In genomic region chr16:21441012-21441411, GRCm38 (mm10) we compare ENCODE assay signal across 19 mouse cellular contexts. TPM values are rescaled to one million over a fixed set of nuclear protein-coding genes. Genes with fewer than 3 reads are reported as not detected.
A peak's percentile ranks its signal among the peaks of the same experiment; 100 is the strongest.
DNase-seq lines count a peak whose midpoint lies in the region; ATAC-seq and TF ChIP-seq lines count a peak whose summit lies in the region.
"Had no signal": no experiment of that assay in that cellular context is flagged by ENCODE, and none has a peak within 500 bp of the region (broad histone marks: within the 10 kb centered on the region; RNA-seq: fewer than 3 reads in every experiment).

No protein-coding gene starts in this region.

- peaks cover 3% of the 10 kb centered on the region; the same call in 1 of the 2 replicates for H3K4me1 ChIP-seq in intestine, embryonic 14.5 days (replicated peaks; ENCODE audit: control insufficient read depth, insufficient read depth, low read length)
- H3K4me1 ChIP-seq in intestine, postnatal 0 days (replicated peaks; ENCODE audit: control insufficient read depth, insufficient read depth, low read length), result no peaks in the 10 kb centered on the region
- H3K4me1 ChIP-seq in embryonic facial prominence, embryonic 13.5 days, result peaks cover 43% of the 10 kb centered on the region
- peaks cover 16% of the 10 kb centered on the region for H3K4me1 ChIP-seq in limb, embryonic 14.5 days (ENCODE audit: control insufficient read depth, insufficient read depth, low read length)
- peaks cover 7% of the 10 kb centered on the region for H3K4me1 ChIP-seq in heart, embryonic 11.5 days (ENCODE audit: control insufficient read depth, insufficient read depth, low read length)
- H3K4me1 ChIP-seq in cerebellum, adult 2 months (ENCODE audit: control insufficient read depth, insufficient read depth, low read length), result no peaks in the 10 kb centered on the region
- H3K4me1 ChIP-seq: hindbrain, embryonic 15.5 days had no signal

- no peak for TF ChIP-seq POLR2A in limb, embryonic 14.5 days (IDR thresholded peaks at IDR 0.05; ENCODE audit: borderline replicate concordance, extremely low read depth, insufficient read depth, insufficient read length)
- TF ChIP-seq POLR2A in cerebellum, adult 2 months (IDR thresholded peaks at IDR 0.05; ENCODE audit: borderline replicate concordance, insufficient read depth, low read length), result no peak

- intact Hi-C loops in gastrocnemius, postnatal 14 days (cut with DNase I; ENCODE audit: low total_unique reads), result no loop called here

- no peaks in the 10 kb centered on the region for H3K27me3 ChIP-seq in intestine, embryonic 14.5 days (replicated peaks; ENCODE audit: control insufficient read depth, insufficient read depth, low read length)
- no peaks in the 10 kb centered on the region for H3K27me3 ChIP-seq in intestine, postnatal 0 days (replicated peaks; ENCODE audit: control insufficient read depth, insufficient read depth, low read length)
- no peaks in the 10 kb centered on the region for H3K27me3 ChIP-seq in embryonic facial prominence, embryonic 13.5 days
- no peaks in the 10 kb centered on the region for H3K27me3 ChIP-seq in limb, embryonic 14.5 days (ENCODE audit: control insufficient read depth, insufficient read depth, low read length)
- H3K27me3 ChIP-seq in heart, embryonic 11.5 days (ENCODE audit: control insufficient read depth, insufficient read depth, low read length), result no peaks in the 10 kb centered on the region
- H3K27me3 ChIP-seq in cerebellum, adult 2 months (ENCODE audit: control insufficient read depth, insufficient read depth, low read length), result no peaks in the 10 kb centered on the region
- H3K27me3 ChIP-seq: heart, embryonic 12.5 days; hindbrain, embryonic 15.5 days had no signal

- 0 out of 2 replicates have a peak, but pooled peaks cover 5% of the 10 kb centered on the region for H3K36me3 ChIP-seq in intestine, embryonic 14.5 days (ENCODE audit: control insufficient read depth, insufficient read depth, low read length)
- H3K36me3 ChIP-seq in intestine, postnatal 0 days (ENCODE audit: control insufficient read depth, insufficient read depth), result peaks cover 26% of the 10 kb centered on the region
- peaks cover 9% of the 10 kb centered on the region; the same call in 1 of the 2 replicates for H3K36me3 ChIP-seq in embryonic facial prominence, embryonic 13.5 days
- peaks cover 20% of the 10 kb centered on the region for H3K36me3 ChIP-seq in limb, embryonic 14.5 days (ENCODE audit: control insufficient read depth, insufficient read depth, low read length)
- no peaks in the 10 kb centered on the region for H3K36me3 ChIP-seq in heart, embryonic 11.5 days (ENCODE audit: control insufficient read depth, insufficient read depth, low read length)

- no peak for ATAC-seq in intestine, embryonic 14.5 days (replicated peaks; ENCODE audit: low FRiP score, low TSS enrichment, low read depth)
- ATAC-seq in intestine, postnatal 0 days, result no peak
- no peak; the same call in 1 of the 2 replicates for ATAC-seq in embryonic facial prominence, embryonic 13.5 days (ENCODE audit: insufficient number of reproducible peaks, insufficient read depth, low FRiP score, low TSS enrichment, low read depth)
- ATAC-seq in limb, embryonic 14.5 days (ENCODE audit: low FRiP score, low read depth), result peak; percentile 53; the same call in 1 of the 2 replicates
- no peak for ATAC-seq in heart, embryonic 11.5 days (replicated peaks; ENCODE audit: insufficient number of reproducible peaks, low FRiP score, low TSS enrichment)
- ATAC-seq: forebrain, embryonic 14.5 days; inflammation-experienced regulatory T-cells, adult 6 months had no signal

- H3K27ac ChIP-seq in intestine, embryonic 14.5 days (ENCODE audit: low read depth), result peak overlapping the region; percentile 33; the same call in 1 of the 2 replicates
- H3K27ac ChIP-seq in intestine, postnatal 0 days (ENCODE audit: low read depth, low read length), result no peak overlapping the region
- peak overlapping the region; percentile 39; the same call in 1 of the 2 replicates for H3K27ac ChIP-seq in embryonic facial prominence, embryonic 13.5 days
- 0 out of 2 replicates have a peak overlapping the region, but pooled peaks have one; percentile 15 for H3K27ac ChIP-seq in limb, embryonic 14.5 days (replicated peaks; ENCODE audit: low read depth, low read length)
- no peak overlapping the region for H3K27ac ChIP-seq in heart, embryonic 11.5 days (ENCODE audit: low read depth, low read length)
- no peak overlapping the region for H3K27ac ChIP-seq in cerebellum, adult 2 months (ENCODE audit: insufficient read depth, low read length)
- H3K27ac ChIP-seq: forebrain, embryonic 10.5 days; heart, adult 2 months; hindbrain, embryonic 15.5 days had no signal

- H3K9me3 ChIP-seq in intestine, embryonic 14.5 days (ENCODE audit: control insufficient read depth, low read length), result no peaks in the 10 kb centered on the region
- no peaks in the 10 kb centered on the region for H3K9me3 ChIP-seq in intestine, postnatal 0 days (ENCODE audit: control insufficient read depth)
- no peaks in the 10 kb centered on the region for H3K9me3 ChIP-seq in embryonic facial prominence, embryonic 13.5 days
- H3K9me3 ChIP-seq in limb, embryonic 14.5 days (ENCODE audit: control insufficient read depth, low read length), result no peaks in the 10 kb centered on the region
- H3K9me3 ChIP-seq in heart, embryonic 11.5 days (replicated peaks; ENCODE audit: control insufficient read depth, low read length), result no peaks in the 10 kb centered on the region
- H3K9me3 ChIP-seq: forebrain, embryonic 10.5 days; heart, embryonic 12.5 days; hindbrain, embryonic 15.5 days had no signal

- TF ChIP-seq CTCF in intestine, postnatal 0 days (IDR thresholded peaks at IDR 0.05; ENCODE audit: low read depth), result no peak
- no peak for TF ChIP-seq CTCF in cerebellum, adult 2 months (IDR thresholded peaks at IDR 0.05; ENCODE audit: borderline replicate concordance, insufficient read depth, low read depth, low read length)

- no peak for DNase-seq in intestine, embryonic 14.5 days (ENCODE audit: low spot score)
- peak; percentile 18 for DNase-seq in adipocyte (ENCODE audit: low spot score)
- no peak for DNase-seq in limb, embryonic 14.5 days (ENCODE audit: low spot score)
- DNase-seq in gastrocnemius, postnatal 14 days, result no peak
- DNase-seq in cerebellum, adult 2 months, result no peak
- DNase-seq: adrenal gland, postnatal 14 days; cerebellum, adult 11-12 months; cerebellum, postnatal 10 days; gastrocnemius, postnatal 10 days; heart, adult 2 months had no signal

- no peak overlapping the region for H3K4me2 ChIP-seq in intestine, embryonic 14.5 days (ENCODE audit: low read length)
- H3K4me2 ChIP-seq in intestine, postnatal 0 days (replicated peaks; ENCODE audit: low read depth), result no peak overlapping the region
- H3K4me2 ChIP-seq in embryonic facial prominence, embryonic 13.5 days, result no peak overlapping the region
- H3K4me2 ChIP-seq in limb, embryonic 14.5 days (replicated peaks; ENCODE audit: low read depth, low read length, severe bottlenecking), result no peak overlapping the region
- no peak overlapping the region for H3K4me2 ChIP-seq in heart, embryonic 11.5 days
- H3K4me2 ChIP-seq: heart, embryonic 12.5 days; hindbrain, embryonic 15.5 days had no signal

- H3K4me3 ChIP-seq in intestine, embryonic 14.5 days (ENCODE audit: low read depth, low read length), result no peak overlapping the region
- no peak overlapping the region for H3K4me3 ChIP-seq in intestine, postnatal 0 days (ENCODE audit: low read depth, low read length)
- no peak overlapping the region for H3K4me3 ChIP-seq in embryonic facial prominence, embryonic 13.5 days
- H3K4me3 ChIP-seq in limb, embryonic 14.5 days (replicated peaks; ENCODE audit: low read length), result no peak overlapping the region
- no peak overlapping the region for H3K4me3 ChIP-seq in heart, embryonic 11.5 days (ENCODE audit: low read depth, low read length)
- no peak overlapping the region for H3K4me3 ChIP-seq in cerebellum, adult 2 months (replicated peaks; ENCODE audit: insufficient read depth, low read depth, low read length)
- H3K4me3 ChIP-seq: erythroblast, embryonic 14.5 days; forebrain, embryonic 10.5 days; heart, adult 2 months; heart, embryonic 12.5 days; hindbrain, embryonic 15.5 days had no signal

- H3K9ac ChIP-seq in intestine, embryonic 14.5 days (ENCODE audit: low read length), result no peak overlapping the region
- H3K9ac ChIP-seq in intestine, postnatal 0 days (ENCODE audit: low read depth, low read length), result no peak overlapping the region
- no peak overlapping the region for H3K9ac ChIP-seq in embryonic facial prominence, embryonic 13.5 days
- no peak overlapping the region for H3K9ac ChIP-seq in limb, embryonic 14.5 days (ENCODE audit: low read depth, low read length, severe bottlenecking)
- H3K9ac ChIP-seq in heart, embryonic 11.5 days (ENCODE audit: low read depth, low read length), result no peak overlapping the region
- H3K9ac ChIP-seq: heart, embryonic 12.5 days; hindbrain, embryonic 15.5 days had no signal

RNA-seq across cellular contexts. Expression of gene Vps8, which starts 18.1 kb away (rescaled TPM):
- polyA plus RNA-seq in intestine, embryonic 14.5 days (2014; fragmentation: Nextera tagmentation; extraction: Ambion mirVana), result 14.4 and 20.8 TPM in 2 replicates
- 6.6 and 9.5 TPM in 2 replicates for polyA plus RNA-seq in intestine, postnatal 0 days (2015; fragmentation: Nextera tagmentation; extraction: Ambion mirVana)
- 10.7 and 13.6 TPM in 2 replicates for polyA plus RNA-seq in embryonic facial prominence, embryonic 13.5 days (2015; fragmentation: Nextera tagmentation; extraction: Ambion mirVana)
- 11.0 and 13.1 TPM in 2 replicates for polyA plus RNA-seq in limb, embryonic 14.5 days (2012; rRNA removed)
- polyA plus RNA-seq in limb, embryonic 14.5 days (2014; fragmentation: Nextera tagmentation; extraction: Ambion mirVana), result 15.2 and 23.6 TPM in 2 replicates
- 10 to 100 TPM; 10.4 to 12.6 TPM for total RNA-seq in gastrocnemius, postnatal 14 days (2021)
- 22.5 and 26.7 TPM in 2 replicates for polyA plus RNA-seq in heart, embryonic 11.5 days (2014; fragmentation: Nextera tagmentation; extraction: Ambion mirVana)
- polyA plus RNA-seq in cerebellum, adult 2 months (2012; rRNA removed), result 26.3 and 27.1 TPM in 2 replicates

Comparison
In these comparisons a context has a peak if more than half of its experiments do, and no peak if none do; other contexts are left out.
1. H3K27ac ChIP-seq: peak in intestine, embryonic 14.5 days (single experiment), embryonic facial prominence, embryonic 13.5 days (single experiment) and limb, embryonic 14.5 days (single experiment); none in intestine, postnatal 0 days (single experiment), heart, embryonic 11.5 days (single experiment) and cerebellum, adult 2 months (single experiment).